Mouse (Mus musculus) midbrain, embryonic 13.5 days (tissue): Measurements from ENCODE around the gene Eprs. TPM values are rescaled to one million over a fixed set of nuclear protein-coding genes. Genes with fewer than 3 reads are reported as not detected.

Experiments
- ATAC-seq: fragments of 200-750 bp; cut with Nextera tagmentation; 2 replicates; pipeline ENCODE4 v1.8.0; 2017; ENCODE audit warnings: mild to moderate bottlenecking, moderate TSS enrichment, moderate library complexity
- H3K27ac ChIP-seq: fragments of 300-500 bp; sonication (generic); 2 replicates; pipeline ENCODE4 v1.5.1; 2015; ENCODE audit warnings: inconsistent platforms, mild to moderate bottlenecking, moderate library complexity
- H3K27me3 ChIP-seq: fragments of 300-500 bp; sonication (generic); 2 replicates; pipeline ENCODE4 v1.6.1; 2015; ENCODE audit warnings: mild to moderate bottlenecking, inconsistent platforms
- H3K36me3 ChIP-seq: fragments of 300-500 bp; sonication (generic); 2 replicates; pipeline ENCODE4 v1.6.1; 2015; ENCODE audit warnings: mild to moderate bottlenecking, inconsistent platforms
- H3K4me1 ChIP-seq: fragments of 300-500 bp; sonication (generic); replicated peaks from 2 replicates; pipeline ENCODE4 v1.6.1; 2015; ENCODE audit warnings: inconsistent platforms
- H3K4me2 ChIP-seq: fragments of 300-500 bp; sonication (generic); replicated peaks from 2 replicates; pipeline ENCODE4 v1.6.1; 2015; ENCODE audit warnings: moderate library complexity, mild to moderate bottlenecking, inconsistent platforms
- H3K4me3 ChIP-seq: fragments of 300-500 bp; sonication (generic); replicated peaks from 2 replicates; pipeline ENCODE4 v1.5.1; 2015; ENCODE audit warnings: mild to moderate bottlenecking, inconsistent platforms
- H3K9ac ChIP-seq: fragments of 300-500 bp; sonication (generic); replicated peaks from 2 replicates; pipeline ENCODE4 v1.6.1; 2015; ENCODE audit warnings: mild to moderate bottlenecking, inconsistent platforms
- H3K9me3 ChIP-seq: fragments of 300-500 bp; sonication (generic); 2 replicates; pipeline ENCODE4 v1.6.1; 2016; ENCODE audit warnings: mild to moderate bottlenecking, inconsistent platforms
- WGBS: fragments of 180-500 bp; shearing (Covaris S2); methylation state at CpG from one replicate; pipeline ENCODE4 v1.1.7; 2015; 5-methylcytosine and 5-hydroxymethylcytosine counted together
- microRNA counts: library from miRNA; unstranded; fragments of <30 nt; microRNA quantifications from one replicate; lab custom pipeline; 2016
- microRNA-seq: library from miRNA; unstranded; fragments of <30 nt; microRNA quantifications from one replicate; pipeline ENCODE4, GENCODE M21; 2016
- polyA plus RNA-seq: library from polyadenylated mRNA; unstranded; fragments of >200 nt; fragmentation: Nextera tagmentation; extraction: Ambion mirVana; gene quantifications from 2 replicates; pipeline ENCODE4 v1.2.1, GENCODE M21; 2015

Gene Eprs
- polyA plus RNA-seq, 1 experiment from 2014 or later = 142 TPM

DNA sequence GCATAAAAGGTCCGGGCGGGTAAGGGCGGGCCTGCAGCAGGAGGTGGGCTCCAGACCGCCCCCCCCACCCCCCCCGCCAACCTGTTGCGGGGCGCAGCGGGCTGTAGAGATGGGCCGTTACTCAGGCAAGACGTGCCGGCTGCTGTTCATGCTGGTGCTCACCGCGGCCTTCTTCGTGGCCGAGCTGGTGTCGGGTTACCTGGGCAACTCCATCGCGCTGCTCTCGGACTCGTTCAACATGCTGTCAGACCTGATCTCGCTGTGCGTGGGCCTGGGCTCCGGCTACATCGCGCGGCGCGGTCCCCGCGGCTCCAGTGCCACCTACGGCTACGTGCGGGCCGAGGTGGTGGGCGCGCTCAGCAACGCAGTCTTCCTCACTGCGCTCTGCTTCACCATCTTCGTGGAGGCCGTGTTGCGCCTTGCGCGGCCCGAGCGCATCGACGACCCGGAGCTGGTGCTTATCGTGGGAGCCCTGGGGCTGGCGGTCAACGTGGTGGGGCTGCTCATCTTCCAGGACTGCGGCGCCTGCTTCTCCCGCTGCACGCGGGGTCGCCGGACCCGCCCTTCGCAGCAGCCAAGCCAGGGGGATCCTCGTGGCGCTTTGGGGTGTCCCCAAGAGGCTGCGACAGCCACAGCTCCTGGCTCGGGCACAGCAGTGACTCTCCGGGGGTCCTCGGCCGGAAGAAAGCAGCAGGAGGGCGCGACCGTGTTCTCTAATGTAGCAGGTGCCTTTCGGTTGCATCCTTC lies 92.3 kb downstream of the Eprs start:
- peak overlapping the region; percentile 76 for H3K9ac ChIP-seq
- H3K27me3 ChIP-seq = peaks cover 42% of the 10 kb centered on the region
- peaks cover 14% of the 10 kb centered on the region for H3K4me1 ChIP-seq
- peak; percentile 80 for ATAC-seq
- peak overlapping the region; percentile 94 for H3K4me2 ChIP-seq
- under 1% methylated on average over 71 of the region's 71 CpGs for WGBS
- H3K4me3 ChIP-seq = peak overlapping the region; percentile 62
- no peak overlapping the region for H3K27ac ChIP-seq
- no peaks in the 10 kb centered on the region for H3K36me3 ChIP-seq
- no peaks in the 10 kb centered on the region for H3K9me3 ChIP-seq

- ATAC-seq = no peak
- H3K9ac ChIP-seq = no peak overlapping the region
- H3K4me1 ChIP-seq = peaks cover 14% of the 10 kb centered on the region
- 86% methylated on average over 9 of the region's 9 CpGs for WGBS
- no peaks in the 10 kb centered on the region for H3K9me3 ChIP-seq
- H3K36me3 ChIP-seq = no peaks in the 10 kb centered on the region
- peak overlapping the region; percentile 62 for H3K4me3 ChIP-seq
- H3K27ac ChIP-seq = no peak overlapping the region
- peak overlapping the region; percentile 94 for H3K4me2 ChIP-seq
- H3K27me3 ChIP-seq = peaks cover 42% of the 10 kb centered on the region
Observed at GRCm38 (mm10) chr1:185456327-185456726, 93.5 kb downstream of the Eprs start.

GRCm38 (mm10) chr1:185460096-185460495 lies 97.3 kb downstream of the Eprs start:
- no peak for ATAC-seq
- Histone ChIP-seq H3K27ac (no peak overlapping the region), H3K4me3 (no peak overlapping the region), H3K9me3 (no peaks in the 10 kb centered on the region), H3K4me2 (no peak overlapping the region), H3K4me1 (peaks cover 9% of the 10 kb centered on the region), H3K27me3 (peaks cover 22% of the 10 kb centered on the region), H3K9ac (no peak overlapping the region), H3K36me3 (no peaks in the 10 kb centered on the region)
- WGBS = 89% methylated on average over 5 of the region's 5 CpGs

DNA sequence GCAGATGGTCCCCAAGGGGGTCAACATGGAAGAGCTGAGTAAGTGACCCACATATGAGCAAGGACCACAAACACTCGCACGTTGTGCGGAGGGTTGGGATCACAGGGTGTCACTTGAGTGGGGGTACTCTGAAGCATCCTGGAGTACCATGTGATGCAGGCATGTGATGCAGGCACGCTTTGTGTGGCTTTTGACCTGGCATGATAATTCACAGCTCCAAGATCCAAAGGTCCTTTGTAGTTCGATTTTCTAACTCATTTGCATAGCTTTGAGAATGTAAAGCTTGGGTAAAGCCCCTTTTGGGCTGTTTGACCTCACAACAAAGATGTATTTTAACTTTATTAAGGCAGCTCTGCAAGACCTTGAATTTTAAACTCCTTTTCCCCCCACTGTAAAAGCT lies 100.0 kb downstream of the Eprs start:
- ATAC-seq = no peak
- Histone ChIP-seq H3K27me3 (no peaks in the 10 kb centered on the region), H3K27ac (no peak overlapping the region), H3K36me3 (no peaks in the 10 kb centered on the region), H3K4me2 (no peak overlapping the region), H3K9me3 (no peaks in the 10 kb centered on the region), H3K4me1 (0 out of 2 replicates have a peak, but pooled peaks cover 4% of the 10 kb centered on the region), H3K9ac (no peak overlapping the region), H3K4me3 (no peak overlapping the region)
- WGBS = 65% methylated on average over 5 of the region's 5 CpGs

DNA sequence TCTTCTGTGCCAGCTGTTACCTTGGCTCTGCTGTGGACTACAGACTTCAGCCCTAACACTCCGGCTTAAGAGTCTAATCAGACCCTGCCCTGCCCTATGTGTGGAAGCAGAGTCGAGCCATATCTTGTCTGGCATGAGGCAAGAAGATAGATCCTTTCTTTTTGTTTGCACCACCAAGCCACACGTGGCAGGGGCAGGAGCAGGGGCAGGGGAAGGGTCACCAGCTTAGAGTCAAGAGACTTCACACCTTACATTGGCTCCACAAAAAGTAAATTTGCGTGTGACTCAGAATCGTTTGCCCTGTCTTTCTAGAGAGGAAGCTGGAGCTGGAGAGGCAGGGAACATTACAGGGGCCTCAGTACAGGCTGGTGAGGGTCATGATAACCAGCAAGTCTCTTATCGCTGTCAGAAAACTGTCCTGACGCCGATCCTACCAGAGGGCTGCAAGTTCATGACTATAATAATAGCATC lies 106.7 kb downstream of the Eprs start:
- Histone ChIP-seq H3K27me3 (no peaks in the 10 kb centered on the region), H3K4me3 (no peak overlapping the region), H3K4me2 (no peak overlapping the region), H3K9me3 (no peaks in the 10 kb centered on the region), H3K4me1 (no peaks in the 10 kb centered on the region), H3K36me3 (no peaks in the 10 kb centered on the region), H3K9ac (no peak overlapping the region), H3K27ac (no peak overlapping the region)
- ATAC-seq = no peak
- WGBS = 82% methylated on average over 8 of the region's 8 CpGs

GRCm38 (mm10) chr1:185472025-185472720 lies 109.3 kb downstream of the Eprs start:
- 58% methylated on average over 8 of the region's 8 CpGs for whole genome bisulfite sequencing
- H3K9me3 ChIP-seq = no peaks in the 10 kb centered on the region
- no peak overlapping the region for H3K27ac ChIP-seq
- ATAC-seq = no peak
- H3K36me3 ChIP-seq = no peaks in the 10 kb centered on the region
- no peak overlapping the region for H3K4me2 ChIP-seq
- H3K4me3 ChIP-seq = no peak overlapping the region
- no peaks in the 10 kb centered on the region for H3K27me3 ChIP-seq
- H3K4me1 ChIP-seq = no peaks in the 10 kb centered on the region
- H3K9ac ChIP-seq = no peak overlapping the region

GRCm38 (mm10) chr1:185472730-185473129 lies 109.9 kb downstream of the Eprs start:
- H3K36me3 ChIP-seq = no peaks in the 10 kb centered on the region
- no peaks in the 10 kb centered on the region for H3K27me3 ChIP-seq
- H3K27ac ChIP-seq = no peak overlapping the region
- ATAC-seq = no peak
- 90% methylated on average over 4 of the region's 4 CpGs for WGBS
- H3K4me2 ChIP-seq = no peak overlapping the region
- H3K9ac ChIP-seq = no peak overlapping the region
- H3K9me3 ChIP-seq = no peaks in the 10 kb centered on the region
- H3K4me3 ChIP-seq = no peak overlapping the region
- H3K4me1 ChIP-seq = no peaks in the 10 kb centered on the region

DNA sequence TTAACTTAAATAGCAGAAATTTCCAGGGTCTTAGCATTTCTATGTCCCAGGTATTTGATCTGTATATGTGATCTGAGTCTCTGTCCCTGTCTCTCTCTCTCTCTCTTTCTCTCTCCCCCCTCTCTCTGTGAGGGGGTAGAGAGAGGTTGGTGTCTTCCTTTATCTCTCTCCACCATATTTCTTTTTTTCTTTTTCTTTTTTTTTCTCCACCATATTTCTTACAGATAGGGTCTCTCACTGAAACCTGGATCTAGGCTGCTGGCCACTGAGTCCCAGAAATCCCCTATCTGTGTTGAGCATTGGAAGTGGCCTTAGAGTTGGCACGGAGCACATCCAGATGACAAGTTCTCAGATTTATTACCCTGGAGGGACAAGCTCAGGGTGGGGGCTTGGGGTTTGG lies 110.6 kb downstream of the Eprs start:
- Histone ChIP-seq H3K27me3 (no peaks in the 10 kb centered on the region), H3K4me1 (no peaks in the 10 kb centered on the region), H3K9me3 (no peaks in the 10 kb centered on the region), H3K9ac (no peak overlapping the region), H3K4me3 (no peak overlapping the region), H3K4me2 (no peak overlapping the region), H3K27ac (no peak overlapping the region), H3K36me3 (no peaks in the 10 kb centered on the region)
- WGBS = 100% methylated on average over 1 of the region's 1 CpGs
- ATAC-seq = no peak

MicroRNA genes within 50 kb of the gene (microRNA counts, 519-probe panel; counts per million panel counts)
- microRNA mmu-miR-194 (lab: Ali Mortazavi, UCI) = 2,530 counts per million, percentile 62 among the panel's probes with 10 or more counts

Small RNA genes lying within 50 kb of the gene (microRNA-seq; reads per million reads assigned to microRNA genes)
- 0.82 reads per million for gene Mir194-1
- gene Mir215 = 2.1 reads per million, percentile 2 among the genes with 10 or more reads in this experiment

Other genes starting within 250 kb of the Eprs start
- 23.6 and 24.6 TPM in 2 replicates for gene Rab3gap2, start 158.9 kb upstream of the Eprs start, polyA plus RNA-seq
- gene Iars2, start 33.6 kb upstream of the Eprs start, polyA plus RNA-seq = 19.4 and 19.9 TPM in 2 replicates
- gene Bpnt1, start 30.9 kb upstream of the Eprs start, polyA plus RNA-seq = 37.4 and 37.6 TPM in 2 replicates
- 2.3 and 3.1 TPM in 2 replicates for gene Slc30a10, start 91.8 kb downstream of the Eprs start, polyA plus RNA-seq